27 mouse cellular contexts compared by ENCODE assay signal in the genomic region with DNA sequence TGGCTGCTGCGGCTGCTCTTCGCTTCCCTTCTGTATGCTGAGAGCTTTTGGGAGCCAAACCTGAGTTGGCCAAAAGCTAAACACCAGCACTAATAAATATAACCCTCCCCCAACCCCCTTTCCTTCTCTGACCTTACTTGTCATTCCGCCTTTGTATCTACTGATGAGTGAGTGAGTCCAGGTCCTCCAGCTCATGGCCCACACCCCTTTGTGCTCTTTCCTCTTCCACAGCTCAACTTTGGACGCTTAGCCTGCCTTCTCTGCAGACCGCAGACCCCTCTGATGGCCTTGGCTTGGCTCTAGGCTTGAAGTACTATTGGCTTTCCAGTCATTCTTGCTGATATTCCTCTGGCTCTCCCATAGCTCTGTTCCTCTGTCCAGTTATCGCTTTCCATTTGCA. TPM values are rescaled to one million over a fixed set of nuclear protein-coding genes. Genes with fewer than 3 reads are reported as not detected.
DNase-seq lines count a peak whose midpoint lies in the region; ATAC-seq and TF ChIP-seq lines count a peak whose summit lies in the region.
"Had no signal": no experiment of that assay in that cellular context is flagged by ENCODE, and none has a peak within 500 bp of the region (broad histone marks: within the 10 kb centered on the region; RNA-seq: fewer than 3 reads in every experiment).

No protein-coding gene starts in this region.

- no peak overlapping the region for H3K4me3 ChIP-seq in heart, embryonic 11.5 days (ENCODE audit: low read depth, low read length)
- H3K4me3 ChIP-seq in heart, embryonic 14.5 days (ENCODE audit: control insufficient read depth in 1 of 2, insufficient read depth in 1 of 2, low read depth in 1 of 2, low read length in 2 of 2): no peak overlapping the region
- H3K4me3 ChIP-seq in heart, embryonic 16.5 days (ENCODE audit: low read length): no peak overlapping the region
- H3K4me3 ChIP-seq in left cerebral cortex, adult 2 months: no peak overlapping the region
- H3K4me3 ChIP-seq: embryonic facial prominence, embryonic 12.5 days; embryonic facial prominence, embryonic 15.5 days; gastrocnemius, adult 2 months; hindbrain, embryonic 10.5 days; hindbrain, embryonic 13.5 days; intestine, embryonic 15.5 days had no signal

- no peak for TF ChIP-seq CTCF in left cerebral cortex, adult 2 months (IDR thresholded peaks at IDR 0.05)

- no peak overlapping the region for H3K4me2 ChIP-seq in heart, embryonic 11.5 days
- peak overlapping the region; percentile 28 for H3K4me2 ChIP-seq in heart, embryonic 14.5 days (ENCODE audit: low read length)
- peak overlapping the region; percentile 13 for H3K4me2 ChIP-seq in heart, embryonic 16.5 days (ENCODE audit: low read depth, low read length)
- H3K4me2 ChIP-seq: embryonic facial prominence, embryonic 12.5 days; embryonic facial prominence, embryonic 15.5 days; hindbrain, embryonic 13.5 days; intestine, embryonic 15.5 days had no signal

- H3K36me3 ChIP-seq in heart, embryonic 11.5 days (ENCODE audit: control insufficient read depth, insufficient read depth, low read length): no peaks in the 10 kb centered on the region
- no peaks in the 10 kb centered on the region for H3K36me3 ChIP-seq in heart, embryonic 14.5 days (ENCODE audit: control insufficient read depth, insufficient read depth, low read length)
- H3K36me3 ChIP-seq in heart, embryonic 16.5 days (ENCODE audit: control insufficient read depth, insufficient read depth): no peaks in the 10 kb centered on the region
- H3K36me3 ChIP-seq: embryonic facial prominence, embryonic 12.5 days; embryonic facial prominence, embryonic 15.5 days; hindbrain, embryonic 10.5 days; hindbrain, embryonic 13.5 days; intestine, embryonic 15.5 days had no signal

- peak; percentile 52; the same call in 1 of the 2 replicates for ATAC-seq in heart, embryonic 11.5 days (replicated peaks; ENCODE audit: insufficient number of reproducible peaks, low FRiP score, low TSS enrichment)
- ATAC-seq in heart, embryonic 14.5 days (ENCODE audit: insufficient number of reproducible peaks, insufficient read depth, low FRiP score, low read depth): peak; percentile 68
- ATAC-seq in heart, embryonic 16.5 days (replicated peaks; ENCODE audit: extremely low read depth, insufficient read depth, low FRiP score): peak; percentile 50
- ATAC-seq: CD4-positive, CD25-positive, alpha-beta regulatory T cell, adult 4 months; forebrain, embryonic 14.5 days; forebrain, postnatal 0 days; hindbrain, embryonic 16.5 days; intestine, embryonic 15.5 days had no signal

- peaks cover 14% of the 10 kb centered on the region; the same call in 1 of the 2 replicates for H3K4me1 ChIP-seq in heart, embryonic 11.5 days (ENCODE audit: control insufficient read depth, insufficient read depth, low read length)
- peaks cover 20 to 36% of the 10 kb centered on the region in 2 experiments for H3K4me1 ChIP-seq in heart, embryonic 14.5 days (ENCODE audit: control insufficient read depth in 2 of 2, insufficient read depth in 2 of 2, low read length in 2 of 2)
- H3K4me1 ChIP-seq in heart, embryonic 16.5 days (ENCODE audit: control insufficient read depth, insufficient read depth, low read length): peaks cover 39% of the 10 kb centered on the region
- H3K4me1 ChIP-seq: embryonic facial prominence, embryonic 12.5 days had no signal

- H3K9ac ChIP-seq in heart, embryonic 11.5 days (ENCODE audit: low read depth, low read length): no peak overlapping the region
- no peak overlapping the region for H3K9ac ChIP-seq in heart, embryonic 14.5 days (ENCODE audit: low read length)
- peak overlapping the region; percentile 39; the same call in 1 of the 2 replicates for H3K9ac ChIP-seq in heart, embryonic 16.5 days (ENCODE audit: low read length)
- H3K9ac ChIP-seq: embryonic facial prominence, embryonic 12.5 days; embryonic facial prominence, embryonic 15.5 days; forebrain, postnatal 0 days; hindbrain, embryonic 13.5 days; intestine, embryonic 15.5 days had no signal

- no peak for DNase-seq in heart, postnatal 10 days
- no peak for DNase-seq in heart, adult 9 months (ENCODE audit: low spot score in 2 of 2)
- peak; percentile 20 for DNase-seq in heart, postnatal 4 days
- DNase-seq in left cerebral cortex, adult 2 months (ENCODE audit: extremely low spot score in 1 of 2, low spot score in 2 of 2): no peak
- DNase-seq: adrenal gland, adult 2 months; adrenal gland, postnatal 14 days; cerebellum, adult 11 months; cerebellum, adult 2 months; cerebellum, adult 9-11 months; cerebellum, postnatal 25 days; forebrain, postnatal 0 days; gastrocnemius, adult 2 months; gastrocnemius, postnatal 14 days; kidney, adult 11 months had no signal

- intact Hi-C loops in heart, postnatal 10 days (cut with DNase I): no loop called here
- intact Hi-C loops in left cerebral cortex, adult 2 months (cut with DNase I): no loop called here

- H3K27ac ChIP-seq in heart, embryonic 11.5 days (ENCODE audit: low read depth, low read length): peak overlapping the region; percentile 31
- peak overlapping the region; percentile 78 to 84 for H3K27ac ChIP-seq in heart, embryonic 14.5 days (replicated peaks in 1 of 2; ENCODE audit: control insufficient read depth in 1 of 2, insufficient read depth in 1 of 2, low read depth in 2 of 2, low read length in 2 of 2)
- H3K27ac ChIP-seq in heart, embryonic 16.5 days (ENCODE audit: low read length): peak overlapping the region; percentile 88
- no peak overlapping the region for H3K27ac ChIP-seq in left cerebral cortex, adult 2 months
- H3K27ac ChIP-seq: embryonic facial prominence, embryonic 12.5 days; embryonic facial prominence, embryonic 15.5 days; gastrocnemius, adult 2 months; hindbrain, embryonic 10.5 days; hindbrain, embryonic 13.5 days; intestine, embryonic 15.5 days had no signal

- no peaks in the 10 kb centered on the region for H3K27me3 ChIP-seq in heart, embryonic 11.5 days (ENCODE audit: control insufficient read depth, insufficient read depth, low read length)
- no peaks in the 10 kb centered on the region for H3K27me3 ChIP-seq in heart, embryonic 14.5 days (ENCODE audit: control insufficient read depth, insufficient read depth, low read length)
- H3K27me3 ChIP-seq in heart, embryonic 16.5 days (ENCODE audit: control insufficient read depth, insufficient read depth, low read length): no peaks in the 10 kb centered on the region
- H3K27me3 ChIP-seq: embryonic facial prominence, embryonic 12.5 days; embryonic facial prominence, embryonic 15.5 days; hindbrain, embryonic 13.5 days; intestine, embryonic 15.5 days had no signal

- no peaks in the 10 kb centered on the region for H3K9me3 ChIP-seq in heart, embryonic 11.5 days (replicated peaks; ENCODE audit: control insufficient read depth, low read length)
- no peaks in the 10 kb centered on the region for H3K9me3 ChIP-seq in heart, embryonic 14.5 days (ENCODE audit: control insufficient read depth, low read length)
- H3K9me3 ChIP-seq in heart, embryonic 16.5 days (replicated peaks; ENCODE audit: control insufficient read depth, low read length): no peaks in the 10 kb centered on the region
- H3K9me3 ChIP-seq: embryonic facial prominence, embryonic 12.5 days; embryonic facial prominence, embryonic 15.5 days; hindbrain, embryonic 10.5 days; hindbrain, embryonic 13.5 days; intestine, embryonic 15.5 days had no signal

- 74% methylated on average over 6 of the region's 6 CpGs for WGBS in heart, embryonic 11.5 days (ENCODE audit: insufficient replicate concordance)
- 53% methylated on average over 6 of the region's 6 CpGs for WGBS in heart, embryonic 14.5 days
- 57% methylated on average over 6 of the region's 6 CpGs for WGBS in heart, embryonic 16.5 days

RNA-seq across cellular contexts. Expression of a gene that starts 16.4 kb away (rescaled TPM):
- 56.6 and 56.8 TPM in 2 replicates for polyA plus RNA-seq in heart, embryonic 11.5 days (2014; fragmentation: Nextera tagmentation; extraction: Ambion mirVana)
- total RNA-seq in heart, postnatal 10 days (2021): 10 to 100 TPM; 40.1 to 51.6 TPM
- polyA plus RNA-seq in heart, embryonic 14.5 days (2014; fragmentation: Nextera tagmentation; extraction: Ambion mirVana): 43.2 and 46.4 TPM in 2 replicates
- polyA plus RNA-seq in heart, embryonic 16.5 days (2015; fragmentation: Nextera tagmentation; extraction: Ambion mirVana): 40.9 and 41.8 TPM in 2 replicates
- total RNA-seq in heart, postnatal 4 days (2021): 10 to 100 TPM; 50.3 to 50.6 TPM
- 10 to 100 TPM; 14.1 to 20.0 TPM for total RNA-seq in left cerebral cortex, adult 2 months (2021)
- total RNA-seq: common myeloid progenitor, adult 5-6 weeks; MEL had no signal
- polyA plus RNA-seq: CD4-positive, CD25-positive, alpha-beta regulatory T cell, adult 4 months had no signal
